Mouse (Mus musculus) MEL (cell line): ENCODE data around the gene Cbx6.

Experiments
- BHLHE40 ChIP-seq: IDR thresholded peaks from 2 replicates; pipeline ENCODE4 v1.6.1; 2012; ENCODE audit warnings: low read depth, mild to moderate bottlenecking, inconsistent platforms, low read length, improper control_type of control experiment, borderline replicate concordance
- CTCF ChIP-seq, 3 experiments: IDR thresholded peaks in 2 of 3; conservative IDR thresholded peaks in 1 of 3; 2 replicates each; pipeline ENCODE4 v1.5.1; 2011 to 2012; ENCODE audit warnings: low read length in 3 of 3, low read depth in 2 of 3, mild to moderate bottlenecking in 2 of 3, improper control_type of control experiment in 1 of 3, inconsistent platforms in 1 of 3, mixed read lengths in 1 of 3, moderate library complexity in 1 of 3; ENCODE audit not compliant: control insufficient read depth in 1 of 3, insufficient read depth in 1 of 3, poor library complexity in 1 of 3, severe bottlenecking in 1 of 3
- EP300 ChIP-seq, 2 experiments: IDR thresholded peaks; 2 replicates each; pipeline ENCODE4 v1.6.1; 2011; ENCODE audit warnings: improper control_type of control experiment in 2 of 2, low read length in 2 of 2, low read depth in 1 of 2, mild to moderate bottlenecking in 1 of 2
- GATA1 ChIP-seq: IDR thresholded peaks from 2 replicates; pipeline ENCODE4 v1.6.1; 2011; ENCODE audit warnings: low read depth, low read length, improper control_type of control experiment
- KAT2A ChIP-seq: conservative IDR thresholded peaks from 2 replicates; pipeline ENCODE4 v1.6.1; 2012; ENCODE audit warnings: low read depth, low read length, improper control_type of control experiment, inconsistent platforms
- MAFK ChIP-seq: IDR thresholded peaks from 2 replicates; pipeline ENCODE4 v1.6.1; 2011; ENCODE audit warnings: low read depth, mild to moderate bottlenecking, low read length, improper control_type of control experiment, borderline replicate concordance
- MAX ChIP-seq: IDR thresholded peaks from 2 replicates; pipeline ENCODE4 v1.6.1; 2011; ENCODE audit warnings: low read length, improper control_type of control experiment
- POLR2A ChIP-seq, 2 experiments: IDR thresholded peaks; 2 replicates each; pipeline ENCODE4 v1.6.1; 2011 to 2012; ENCODE audit warnings: low read length in 2 of 2, mild to moderate bottlenecking in 2 of 2, control low read depth in 1 of 2, improper control_type of control experiment in 1 of 2, low read depth in 1 of 2, moderate library complexity in 1 of 2; ENCODE audit not compliant: control insufficient read depth in 1 of 2, insufficient read depth in 1 of 2, poor library complexity in 1 of 2
- POLR2AphosphoS5 ChIP-seq: IDR thresholded peaks from 2 replicates; pipeline ENCODE4 v1.6.1; 2012; ENCODE audit warnings: low read depth, borderline replicate concordance, mild to moderate bottlenecking, inconsistent platforms, low read length, moderate library complexity, mixed read lengths
- TAL1 ChIP-seq: IDR thresholded peaks from 2 replicates; pipeline ENCODE4 v1.6.1; 2012; ENCODE audit warnings: mild to moderate bottlenecking, inconsistent platforms, low read length, moderate library complexity, mixed read lengths
- ZMIZ1 ChIP-seq: IDR thresholded peaks from 2 replicates; pipeline ENCODE4 v1.6.1; 2012; ENCODE audit warnings: low read depth, mild to moderate bottlenecking, inconsistent platforms, low read length, improper control_type of control experiment, moderate library complexity

DNA sequence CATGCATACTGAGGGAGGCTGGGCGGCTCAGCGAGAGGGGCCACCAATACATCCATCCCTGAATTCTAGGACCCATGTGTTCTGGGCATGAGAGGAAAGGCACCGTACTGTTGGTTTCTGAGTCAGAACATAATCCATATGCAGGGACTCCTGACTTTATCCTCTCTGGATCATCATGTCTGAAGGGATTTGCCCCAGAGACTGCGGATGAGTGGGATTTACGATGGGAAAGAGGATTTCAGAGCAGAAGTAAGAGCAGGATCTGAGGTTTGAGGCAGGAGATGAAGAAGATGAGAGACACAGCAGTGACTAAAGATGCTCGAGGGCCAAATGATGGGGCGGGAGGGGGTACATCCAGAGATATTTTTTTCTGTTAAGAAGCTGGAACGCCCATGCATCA lies 39.1 kb upstream of the Cbx6 start:
- no peak for TF ChIP-seq TAL1
- TF ChIP-seq KAT2A = no peak
- TF ChIP-seq CTCF (IDR thresholded peaks at IDR 0.05 in 2 of 3, conservative IDR thresholded peaks at IDR 0.05 in 1 of 3; ENCODE audit: control insufficient read depth in 1 of 3, insufficient read depth in 1 of 3, low read depth in 2 of 3, low read length in 3 of 3, poor library complexity in 1 of 3, severe bottlenecking in 1 of 3) = no peak
- no peak for TF ChIP-seq EP300 (IDR thresholded peaks at IDR 0.05; ENCODE audit: low read depth in 1 of 2, low read length in 2 of 2)
- no peak for TF ChIP-seq POLR2AphosphoS5
- TF ChIP-seq POLR2A (IDR thresholded peaks at IDR 0.05; ENCODE audit: control insufficient read depth in 1 of 2, insufficient read depth in 1 of 2, low read depth in 1 of 2, low read length in 2 of 2, poor library complexity in 1 of 2) = no peak
- no peak for TF ChIP-seq MAX
- no peak for TF ChIP-seq GATA1
- TF ChIP-seq BHLHE40 = no peak
- TF ChIP-seq MAFK = no peak
- TF ChIP-seq ZMIZ1 = no peak
